Mouse (Mus musculus) embryonic facial prominence, embryonic 14.5 days (tissue): ENCODE data around the gene Rsph3a. TPM values are rescaled to one million over a fixed set of nuclear protein-coding genes. Genes with fewer than 3 reads are reported as not detected.
"Not testable (repeated sequence)": the region's sequence is repeated elsewhere in the genome, so short reads cannot be mapped to it uniquely, and the experiment has no call there.

Experiments used
- ATAC-seq: fragments of 200-750 bp; cut with Nextera tagmentation; 2 replicates; pipeline ENCODE4 v1.8.0; 2017; ENCODE audit warnings: low read depth, moderate number of reproducible peaks, moderate TSS enrichment
- DNase-seq: peaks from one replicate; pipeline ENCODE4 v3.0.0-alpha.2; 2015; ENCODE audit warnings: low spot score
- H3K27ac ChIP-seq: fragments of 300-500 bp; sonication (generic); replicated peaks from 2 replicates; pipeline ENCODE4 v1.5.1; 2014; ENCODE audit warnings: low read depth, mild to moderate bottlenecking, low read length, moderate library complexity
- H3K27me3 ChIP-seq: fragments of 300-500 bp; sonication (generic); replicated peaks from 2 replicates; pipeline ENCODE4 v1.6.1; 2014; ENCODE audit warnings: low read length; ENCODE audit not compliant: control insufficient read depth, insufficient read depth
- H3K36me3 ChIP-seq: fragments of 300-500 bp; sonication (generic); 2 replicates; pipeline ENCODE4 v1.6.1; 2014; ENCODE audit warnings: low read length, mixed read lengths; ENCODE audit not compliant: control insufficient read depth, insufficient read depth
- H3K4me1 ChIP-seq: fragments of 300-500 bp; sonication (generic); 2 replicates; pipeline ENCODE4 v1.6.1; 2014; ENCODE audit warnings: antibody characterized with exemption, low read length; ENCODE audit not compliant: control insufficient read depth, insufficient read depth
- H3K4me2 ChIP-seq: fragments of 300-500 bp; sonication (generic); 2 replicates; pipeline ENCODE4 v1.6.1; 2014; ENCODE audit warnings: low read depth, mild to moderate bottlenecking, low read length, moderate library complexity, mixed read lengths
- H3K4me3 ChIP-seq: fragments of 300-500 bp; sonication (generic); 2 replicates; pipeline ENCODE4 v1.5.1; 2014; ENCODE audit warnings: low read depth, mild to moderate bottlenecking, low read length
- H3K9ac ChIP-seq: fragments of 300-500 bp; sonication (generic); 2 replicates; pipeline ENCODE4 v1.6.1; 2014; ENCODE audit warnings: low read depth, mild to moderate bottlenecking, low read length, moderate library complexity, mixed read lengths
- H3K9me3 ChIP-seq: fragments of 300-500 bp; sonication (generic); 2 replicates; pipeline ENCODE4 v1.6.1; 2016; ENCODE audit warnings: low read length; ENCODE audit not compliant: control insufficient read depth
- WGBS: fragments of 180-500 bp; shearing (Covaris S2); extraction: QIAGEN DNeasy Blood & Tissue Kit; methylation state at CpG from one replicate; pipeline ENCODE4 v1.1.7; 2014; 5-methylcytosine and 5-hydroxymethylcytosine counted together
- polyA plus RNA-seq: library from polyadenylated mRNA; unstranded; fragments of >200 nt; fragmentation: Nextera tagmentation; extraction: Ambion mirVana; gene quantifications from 2 replicates; pipeline ENCODE4 v1.2.1, GENCODE M21; 2014

Gene Rsph3a
- polyA plus RNA-seq, 1 experiment from 2014 or later: 51.8 TPM

DNA sequence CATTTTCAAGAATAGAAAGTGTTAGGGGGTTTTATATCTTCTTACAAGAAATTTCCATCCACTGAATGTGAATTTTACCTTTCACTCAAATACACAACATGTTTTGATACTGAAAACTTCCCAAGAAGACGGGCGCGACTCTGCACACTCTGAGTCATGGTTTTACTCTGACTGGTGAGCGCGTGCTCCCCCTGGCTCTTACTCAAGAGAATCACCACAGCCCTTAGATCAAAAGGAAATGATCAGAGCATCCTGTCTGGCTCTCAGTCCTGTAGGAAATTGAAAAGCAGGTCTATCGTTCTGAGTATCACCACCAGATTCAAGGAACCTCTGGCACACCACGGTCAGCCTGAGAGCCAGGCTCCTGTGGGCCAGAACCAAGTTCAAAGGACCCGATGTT lies 5.8 kb upstream of the Rsph3a start:
- H3K9me3 ChIP-seq: no peaks in the 10 kb centered on the region
- no peak overlapping the region for H3K4me2 ChIP-seq
- no peaks in the 10 kb centered on the region for H3K36me3 ChIP-seq
- DNase-seq (peak; percentile 69), ATAC-seq (no peak)
- H3K4me3 ChIP-seq: no peak overlapping the region
- no peak overlapping the region for H3K27ac ChIP-seq
- no peaks in the 10 kb centered on the region for H3K4me1 ChIP-seq
- 47% methylated on average over 8 of the region's 8 CpGs for whole genome bisulfite sequencing
- no peak overlapping the region for H3K9ac ChIP-seq
- H3K27me3 ChIP-seq: no peaks in the 10 kb centered on the region

DNA sequence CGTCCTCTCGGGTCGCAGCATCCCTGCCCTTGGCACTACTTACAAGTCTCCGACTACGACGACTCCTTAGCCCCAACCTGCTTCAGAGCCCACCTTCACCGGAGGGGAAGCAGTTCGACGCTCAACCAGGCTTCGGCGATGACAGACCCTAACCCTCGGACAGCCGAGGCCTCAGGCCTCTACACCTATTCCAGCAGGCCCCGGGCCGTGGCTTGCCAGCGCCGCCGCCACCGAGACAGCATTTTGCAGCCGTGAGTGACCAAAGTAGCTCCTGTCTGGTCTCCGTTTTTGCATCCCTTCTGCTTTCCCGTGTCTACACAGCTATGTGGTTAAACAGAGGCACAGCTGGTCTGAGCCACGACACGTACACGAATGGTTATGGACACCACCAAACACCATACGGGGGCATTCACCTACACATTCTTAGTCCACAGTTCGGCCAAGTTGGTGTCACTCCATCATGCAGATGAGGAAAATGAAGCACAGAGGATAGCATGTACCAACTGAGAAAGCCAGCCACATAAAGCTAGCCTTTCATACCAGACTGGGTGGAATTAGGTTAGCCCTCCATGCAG lies 726 bp downstream of the Rsph3a start:
- H3K4me2 ChIP-seq: peak overlapping the region; percentile 59
- peak; percentile 39; the same call in 1 of the 2 replicates for ATAC-seq
- H3K36me3 ChIP-seq, H3K9me3 ChIP-seq, DNase-seq, H3K27me3 ChIP-seq, H3K4me1 ChIP-seq: not testable (repeated sequence)
- peak overlapping the region; percentile 86 for H3K27ac ChIP-seq
- peak overlapping the region; percentile 55 for H3K4me3 ChIP-seq
- WGBS: no CpG with 5 or more reads among the region's 27 CpGs
- H3K9ac ChIP-seq: peak overlapping the region; percentile 63

DNA sequence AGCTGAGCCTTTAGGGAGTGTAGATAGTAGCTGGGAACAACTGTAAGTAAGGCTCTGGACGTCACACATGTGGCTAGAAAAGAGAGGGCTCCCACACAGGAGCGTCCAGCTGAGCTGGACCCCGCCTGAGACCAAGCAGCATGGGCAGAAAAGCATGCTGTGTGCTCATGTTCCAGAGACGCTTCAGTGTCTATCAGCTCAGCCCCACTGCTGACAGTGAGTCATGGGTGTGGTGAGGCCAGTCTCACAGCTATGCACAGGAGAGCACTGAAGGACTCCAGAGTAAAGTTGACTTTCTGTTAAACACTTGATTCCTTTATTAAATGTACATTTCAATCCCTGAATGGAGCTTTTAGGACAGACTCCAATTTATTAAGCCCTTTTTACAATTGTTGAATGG lies 5.9 kb downstream of the Rsph3a start:
- no CpG with 5 or more reads among the region's 4 CpGs for WGBS
- not testable (repeated sequence) for H3K4me2 ChIP-seq, H3K27me3 ChIP-seq, H3K36me3 ChIP-seq, H3K9me3 ChIP-seq, H3K27ac ChIP-seq, H3K4me3 ChIP-seq, ATAC-seq, H3K9ac ChIP-seq, DNase-seq, H3K4me1 ChIP-seq

DNA sequence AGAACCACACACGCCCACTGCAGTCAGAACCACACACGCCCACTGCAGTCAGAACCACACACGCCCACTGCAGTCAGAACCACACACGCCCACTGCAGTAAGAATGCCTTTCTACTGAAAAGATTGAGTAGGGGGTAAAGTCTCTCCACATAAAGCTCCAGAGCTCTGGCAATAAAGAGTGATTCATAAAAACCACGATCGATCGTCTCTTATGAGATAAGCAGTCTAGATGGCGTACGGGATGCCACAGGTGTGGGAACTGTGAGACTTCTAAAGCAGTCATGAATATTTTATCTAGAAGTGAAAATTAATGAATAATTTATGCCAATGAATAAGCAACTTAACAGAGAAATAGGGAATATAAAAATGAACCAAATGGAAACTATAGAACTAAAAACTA lies 11.8 kb downstream of the Rsph3a start:
- not testable (repeated sequence) for H3K9me3 ChIP-seq, DNase-seq, H3K4me3 ChIP-seq, H3K27ac ChIP-seq, H3K4me2 ChIP-seq, ATAC-seq, H3K9ac ChIP-seq, H3K36me3 ChIP-seq, H3K27me3 ChIP-seq, H3K4me1 ChIP-seq
- WGBS: 94% methylated on average over 7 of the region's 9 CpGs

DNA sequence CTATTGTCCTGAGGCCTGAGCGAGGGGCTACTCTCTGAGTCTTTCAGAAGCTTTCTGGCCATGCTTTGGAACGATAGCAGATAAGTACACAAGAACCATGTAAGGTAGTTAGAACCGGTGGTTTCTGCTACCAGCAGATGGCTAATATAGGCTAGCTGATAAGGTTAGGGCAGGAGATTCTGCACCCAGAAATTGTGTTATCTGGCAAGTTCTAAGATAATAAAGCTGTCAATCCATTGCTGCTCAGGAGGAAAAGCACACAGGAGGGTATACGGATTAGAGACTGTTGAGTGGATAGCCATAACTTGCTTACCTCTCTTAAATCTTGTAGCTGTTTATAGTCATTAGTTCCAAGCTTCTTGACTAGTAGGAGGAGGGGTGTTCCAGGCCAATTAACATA lies 17.9 kb downstream of the Rsph3a start:
- H3K4me1 ChIP-seq, H3K4me2 ChIP-seq, H3K36me3 ChIP-seq, H3K9me3 ChIP-seq, H3K27me3 ChIP-seq, H3K27ac ChIP-seq, ATAC-seq, H3K4me3 ChIP-seq, DNase-seq, H3K9ac ChIP-seq: not testable (repeated sequence)
- 95% methylated on average over 4 of the region's 4 CpGs for WGBS

DNA sequence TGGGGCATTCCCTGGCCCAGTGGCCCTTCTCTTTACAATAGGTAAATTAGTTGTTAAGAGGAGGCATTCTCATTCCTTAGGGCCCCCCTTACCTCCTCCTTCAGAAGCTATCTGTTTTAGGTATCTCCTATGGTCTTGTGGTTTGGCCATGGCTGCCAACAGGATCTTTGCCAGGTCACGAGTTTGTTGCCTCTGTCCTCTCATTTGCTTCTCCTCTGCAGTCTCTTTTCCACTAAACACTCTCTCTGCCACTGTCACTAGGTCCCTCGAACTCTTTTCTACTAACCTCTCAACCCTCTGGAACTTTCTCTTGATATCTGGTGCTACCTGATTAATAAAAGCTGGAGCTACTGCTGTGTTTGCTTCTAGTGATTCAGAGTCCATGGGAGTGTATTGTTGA lies 19.0 kb downstream of the Rsph3a start:
- DNase-seq, ATAC-seq: not testable (repeated sequence)

DNA sequence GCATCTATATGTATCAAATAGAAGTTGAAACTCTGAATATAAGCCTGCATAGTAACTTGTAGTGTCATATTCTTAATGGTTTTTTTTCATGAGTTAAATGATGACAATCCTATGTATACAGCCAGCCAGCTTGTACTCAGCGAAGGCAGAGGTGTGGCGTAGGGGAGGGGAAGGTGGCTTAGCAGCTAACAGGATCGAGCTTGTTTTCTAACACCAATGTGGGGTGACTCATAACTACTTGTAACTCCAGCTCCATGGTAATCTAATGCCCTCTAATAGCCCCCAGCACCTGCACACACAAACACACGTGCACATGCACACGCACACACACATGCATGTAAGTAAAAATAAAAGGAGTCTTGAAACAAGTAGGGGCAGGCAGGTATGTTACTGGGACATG lies 23.1 kb downstream of the Rsph3a start:
- not testable (repeated sequence) for H3K9ac ChIP-seq, H3K4me2 ChIP-seq, H3K36me3 ChIP-seq, H3K27me3 ChIP-seq, H3K27ac ChIP-seq, DNase-seq, H3K9me3 ChIP-seq, H3K4me1 ChIP-seq, ATAC-seq, H3K4me3 ChIP-seq
- WGBS: 89% methylated on average over 3 of the region's 5 CpGs

More for the DNA sequence above, 19.0 kb downstream of the Rsph3a start:
- not testable (repeated sequence) for H3K27me3 ChIP-seq, H3K4me1 ChIP-seq, H3K36me3 ChIP-seq, H3K4me3 ChIP-seq, H3K4me2 ChIP-seq, H3K9ac ChIP-seq, H3K27ac ChIP-seq, H3K9me3 ChIP-seq
- 83% methylated on average over 2 of the region's 2 CpGs for WGBS

DNA sequence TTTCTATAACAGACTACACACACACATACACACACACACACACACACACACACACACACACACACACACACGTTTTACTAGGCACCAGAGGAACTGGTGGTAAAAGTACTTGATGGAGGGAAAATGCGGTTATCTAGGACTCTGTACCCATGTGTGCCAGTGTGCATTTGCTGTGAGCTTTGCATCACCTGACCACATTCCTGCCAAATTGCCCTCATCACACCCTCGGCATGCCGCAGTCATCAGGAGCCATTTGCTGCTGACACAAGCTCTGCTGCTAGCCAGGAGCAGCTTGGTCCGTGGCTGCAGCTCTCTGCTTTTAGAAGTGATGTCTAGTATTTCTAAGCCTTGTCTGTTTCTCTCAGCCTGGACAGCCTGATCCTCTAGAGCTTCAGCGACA lies 24.4 kb downstream of the Rsph3a start:
- H3K4me3 ChIP-seq, H3K36me3 ChIP-seq, H3K9ac ChIP-seq, H3K27me3 ChIP-seq, ATAC-seq, DNase-seq, H3K9me3 ChIP-seq, H3K27ac ChIP-seq, H3K4me2 ChIP-seq, H3K4me1 ChIP-seq: not testable (repeated sequence)
- 64% methylated on average over 1 of the region's 6 CpGs for WGBS

DNA sequence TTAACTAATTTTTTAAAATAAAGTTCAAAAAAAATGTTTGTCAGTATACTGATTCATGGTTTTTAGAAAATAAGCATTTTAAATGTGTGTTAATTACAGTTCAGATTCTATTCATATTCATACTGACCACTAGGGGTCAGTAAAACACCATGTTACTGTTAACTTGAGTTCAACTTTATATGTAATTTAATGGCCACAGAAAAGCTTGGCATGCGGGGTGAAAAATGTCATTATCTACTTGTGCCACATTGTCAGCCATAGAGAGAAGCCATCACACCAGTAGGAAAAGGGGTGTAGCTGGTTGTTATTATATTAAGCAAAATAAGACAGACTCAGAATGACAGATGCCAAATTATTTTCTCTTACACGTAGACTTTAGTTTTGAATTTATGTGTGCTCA lies 38.1 kb downstream of the Rsph3a start:
- H3K9ac ChIP-seq, H3K9me3 ChIP-seq, H3K27ac ChIP-seq, H3K4me2 ChIP-seq, H3K4me1 ChIP-seq, H3K36me3 ChIP-seq, DNase-seq, H3K4me3 ChIP-seq, ATAC-seq, H3K27me3 ChIP-seq: not testable (repeated sequence)
- 83% methylated on average over 1 of the region's 2 CpGs for WGBS
